Mouse (Mus musculus) macrophage (primary cell): ENCODE data around the gene Cd24a. TPM values are rescaled to one million over a fixed set of nuclear protein-coding genes. Genes with fewer than 3 reads are reported as not detected.
A peak's percentile ranks its signal among the peaks of the same experiment; 100 is the strongest.

Experiments
- H3K27ac ChIP-seq: fragments of 350-480 bp; formaldehyde crosslinking; 2 replicates; pipeline ENCODE4 v1.9.0; 2021
- H3K36me3 ChIP-seq: fragments of 350-480 bp; formaldehyde crosslinking; 2 replicates; pipeline ENCODE4 v1.9.0; 2021; ENCODE audit errors: inconsistent target
- H3K4me3 ChIP-seq: fragments of 350-480 bp; formaldehyde crosslinking; 2 replicates; pipeline ENCODE4 v1.9.0; 2021; ENCODE audit errors: inconsistent target
- H3K79me2 ChIP-seq: fragments of 350-480 bp; formaldehyde crosslinking; 2 replicates; pipeline ENCODE4 v1.9.0; 2021; ENCODE audit errors: inconsistent target
- WGBS: methylation state at CpG from one replicate; pipeline ENCODE4 v1.1.7; 2026; ENCODE audit warnings: inconsistent platforms; ENCODE audit not compliant: missing documents; 5-methylcytosine and 5-hydroxymethylcytosine counted together
- polyA plus RNA-seq: library from polyadenylated mRNA; stranded (reverse); fragments of 250-400 nt; gene quantifications from 3 replicates; pipeline ENCODE4 v1.2.4, GENCODE M21; 2018; ENCODE audit warnings: inconsistent platforms
- total RNA-seq, 78 experiments: library from RNA; depleted of rRNA; stranded (reverse); fragments of 250-400 nt; gene quantifications; 1 replicate in 9 of 78; 2 replicates in 24 of 78; 3 replicates in 43 of 78; 4 replicates in 2 of 78; pipeline ENCODE4 v1.2.4; 2018; ENCODE audit warnings: inconsistent platforms in 56 of 78

Cd24a gene
- total RNA-seq (2018; cell fraction: chromatin; rRNA removed) = 1 to 10 TPM in 3 of 26 experiments, under 1 TPM in 7, not detected in 16; 0.49 to 3.1 (median 0.89) TPM
- total RNA-seq (2018; cell fraction: cytosol; rRNA removed) = 10 to 100 TPM in 13 of 26 experiments, 1 to 10 TPM in 11, under 1 TPM in 2; 0.99 to 16.4 (median 8.0) TPM
- total RNA-seq (2018; cell fraction: nucleus; rRNA removed) = 1 to 10 TPM in 19 of 26 experiments, under 1 TPM in 6, not detected in 1; 0.43 to 6.2 (median 2.5) TPM
- 5.6 to 18.3 TPM (median 12.2 TPM) in 3 replicates for polyA plus RNA-seq

- WGBS = 3% methylated on average over 6 of the region's 6 CpGs
- H3K27ac ChIP-seq = no peak within 1 kb of the TSS
- no peaks in the 10 kb centered on the region for H3K79me2 ChIP-seq
- no peaks in the 10 kb centered on the region for H3K36me3 ChIP-seq
- peak within 1 kb of the TSS; percentile 42 for H3K4me3 ChIP-seq
These were observed at the start of gene Cd24a for GRCm38 (mm10) chr10:43577997-43578331. TSS of gene Cd24a (plus strand) at chr10:43578284.

- H3K79me2 ChIP-seq = peaks cover 9% of the 10 kb centered on the region; the same call in 1 of the 2 replicates
- H3K27ac ChIP-seq = no peak overlapping the region
- H3K4me3 ChIP-seq = no peak overlapping the region
- WGBS = 24% methylated on average over 1 of the region's 1 CpGs
- H3K36me3 ChIP-seq = peaks cover 29% of the 10 kb centered on the region
These were observed 43.7 kb upstream of the Cd24a start for GRCm38 (mm10) chr10:43534382-43534781.

- H3K36me3 ChIP-seq = peaks cover 8% of the 10 kb centered on the region
- H3K4me3 ChIP-seq = no peak overlapping the region
- 100% methylated on average over 7 of the region's 7 CpGs for WGBS
- no peak overlapping the region for H3K27ac ChIP-seq
- peaks cover 18% of the 10 kb centered on the region; the same call in 1 of the 2 replicates for H3K79me2 ChIP-seq
These were observed 40.4 kb upstream of the Cd24a start for GRCm38 (mm10) chr10:43537652-43538051.

GRCm38 (mm10) chr10:43538831-43539230 lies 39.3 kb upstream of the Cd24a start:
- H3K36me3 ChIP-seq = no peaks in the 10 kb centered on the region
- H3K4me3 ChIP-seq = no peak overlapping the region
- H3K79me2 ChIP-seq = peaks cover 18% of the 10 kb centered on the region; the same call in 1 of the 2 replicates
- 91% methylated on average over 5 of the region's 5 CpGs for WGBS
- H3K27ac ChIP-seq = no peak overlapping the region

- H3K36me3 ChIP-seq = no peaks in the 10 kb centered on the region
- 24% methylated on average over 12 of the region's 12 CpGs for WGBS
- H3K4me3 ChIP-seq = peak overlapping the region; percentile 89
- H3K79me2 ChIP-seq = peaks cover 18% of the 10 kb centered on the region; the same call in 1 of the 2 replicates
- 0 out of 2 replicates have a peak overlapping the region, but pooled peaks have one; percentile 32 for H3K27ac ChIP-seq
These were observed 38.3 kb upstream of the Cd24a start for GRCm38 (mm10) chr10:43539746-43540310.

GRCm38 (mm10) chr10:43540442-43541152 lies 37.5 kb upstream of the Cd24a start, which contains the start of gene 1700021F05Rik:
TSS of gene 1700021F05Rik (minus strand) at chr10:43540994.
- WGBS = under 1% methylated on average over 47 of the region's 56 CpGs
- Histone ChIP-seq H3K79me2 (peaks cover 18% of the 10 kb centered on the region; the same call in 1 of the 2 replicates), H3K27ac (peak within 1 kb of the TSS; percentile 32), H3K4me3 (peak within 1 kb of the TSS; percentile 89), H3K36me3 (no peaks in the 10 kb centered on the region)

- Histone ChIP-seq H3K27ac (no peak overlapping the region), H3K36me3 (no peaks in the 10 kb centered on the region), H3K79me2 (peaks cover 18% of the 10 kb centered on the region; the same call in 1 of the 2 replicates), H3K4me3 (no peak overlapping the region)
- 50% methylated on average over 6 of the region's 8 CpGs for WGBS
These were observed 36.9 kb upstream of the Cd24a start for GRCm38 (mm10) chr10:43541153-43541544.

- 78% methylated on average over 5 of the region's 5 CpGs for WGBS
- no peak overlapping the region for H3K27ac ChIP-seq
- no peaks in the 10 kb centered on the region for H3K36me3 ChIP-seq
- no peak overlapping the region for H3K4me3 ChIP-seq
- H3K79me2 ChIP-seq = no peaks in the 10 kb centered on the region
These were observed 28.7 kb upstream of the Cd24a start for GRCm38 (mm10) chr10:43549411-43549810.

GRCm38 (mm10) chr10:43550923-43551322 lies 27.2 kb upstream of the Cd24a start:
- Histone ChIP-seq H3K4me3 (no peak overlapping the region), H3K36me3 (no peaks in the 10 kb centered on the region), H3K79me2 (no peaks in the 10 kb centered on the region), H3K27ac (no peak overlapping the region)
- WGBS = 80% methylated on average over 3 of the region's 3 CpGs

- Histone ChIP-seq H3K27ac (no peak overlapping the region), H3K36me3 (no peaks in the 10 kb centered on the region), H3K4me3 (no peak overlapping the region), H3K79me2 (no peaks in the 10 kb centered on the region)
- WGBS = 87% methylated on average over 3 of the region's 3 CpGs
These were observed 26.7 kb upstream of the Cd24a start for GRCm38 (mm10) chr10:43551388-43551787.

GRCm38 (mm10) chr10:43557630-43558165 lies 20.4 kb upstream of the Cd24a start:
- Histone ChIP-seq H3K4me3 (no peak overlapping the region), H3K79me2 (no peaks in the 10 kb centered on the region)

GRCm38 (mm10) chr10:43559313-43559712 lies 18.8 kb upstream of the Cd24a start:
- no peaks in the 10 kb centered on the region for H3K79me2 ChIP-seq
- H3K4me3 ChIP-seq = no peak overlapping the region
- 92% methylated on average over 11 of the region's 11 CpGs for WGBS
- no peaks in the 10 kb centered on the region for H3K36me3 ChIP-seq
- H3K27ac ChIP-seq = no peak overlapping the region

More at GRCm38 (mm10) chr10:43557630-43558165, 20.4 kb upstream of the Cd24a start:
- Histone ChIP-seq H3K36me3 (no peaks in the 10 kb centered on the region), H3K27ac (no peak overlapping the region)
- 89% methylated on average over 5 of the region's 5 CpGs for WGBS

- no peak overlapping the region for H3K4me3 ChIP-seq
- H3K36me3 ChIP-seq = no peaks in the 10 kb centered on the region
- no peaks in the 10 kb centered on the region for H3K79me2 ChIP-seq
- H3K27ac ChIP-seq = no peak overlapping the region
- 47% methylated on average over 2 of the region's 2 CpGs for WGBS
These were observed 17.3 kb upstream of the Cd24a start for GRCm38 (mm10) chr10:43560765-43561164.

- no peak overlapping the region for H3K27ac ChIP-seq
- WGBS = 100% methylated on average over 2 of the region's 2 CpGs
- H3K4me3 ChIP-seq = no peak overlapping the region
- no peaks in the 10 kb centered on the region for H3K36me3 ChIP-seq
- no peaks in the 10 kb centered on the region for H3K79me2 ChIP-seq
These were observed 16.8 kb upstream of the Cd24a start for GRCm38 (mm10) chr10:43561311-43561710.

- whole genome bisulfite sequencing = 100% methylated on average over 2 of the region's 2 CpGs
- Histone ChIP-seq H3K4me3 (no peak overlapping the region), H3K79me2 (no peaks in the 10 kb centered on the region), H3K27ac (no peak overlapping the region), H3K36me3 (no peaks in the 10 kb centered on the region)
These were observed 3.7 kb upstream of the Cd24a start for GRCm38 (mm10) chr10:43574352-43574751.
